Comparison of ENCODE assay signal across 9 mouse cellular contexts in genomic region chr2:43989850-43990249, GRCm38 (mm10).
DNase-seq lines count a peak whose midpoint lies in the region; ATAC-seq lines count a peak whose summit lies in the region.
"Had no signal": no experiment of that assay in that cellular context is flagged by ENCODE, and none has a peak within 500 bp of the region (broad histone marks: within the 10 kb centered on the region; RNA-seq: fewer than 3 reads in every experiment).

No protein-coding gene starts in this region.

- ATAC-seq in forebrain, embryonic 16.5 days, result peak; percentile 92
- no peak for ATAC-seq in kidney, embryonic 16.5 days (ENCODE audit: low FRiP score, low TSS enrichment)
- no peak for ATAC-seq in inflammation-experienced regulatory T-cells, adult 6 months
- ATAC-seq: intestine, embryonic 15.5 days had no signal

- H3K27me3 ChIP-seq in forebrain, embryonic 16.5 days (replicated peaks; ENCODE audit: control insufficient read depth, insufficient read depth, low read length), result no peaks in the 10 kb centered on the region
- no peaks in the 10 kb centered on the region for H3K27me3 ChIP-seq in kidney, embryonic 16.5 days (ENCODE audit: insufficient read depth, low read length)
- H3K27me3 ChIP-seq: intestine, embryonic 15.5 days had no signal

- no peaks in the 10 kb centered on the region for H3K9me3 ChIP-seq in forebrain, embryonic 16.5 days (ENCODE audit: control insufficient read depth, low read length)
- no peaks in the 10 kb centered on the region for H3K9me3 ChIP-seq in kidney, embryonic 16.5 days (ENCODE audit: low read length)
- H3K9me3 ChIP-seq: intestine, embryonic 15.5 days had no signal

- peak overlapping the region; percentile 91 for H3K27ac ChIP-seq in forebrain, embryonic 16.5 days (ENCODE audit: low read length)
- H3K27ac ChIP-seq in kidney, embryonic 16.5 days (ENCODE audit: low read length), result no peak overlapping the region
- H3K27ac ChIP-seq: intestine, embryonic 15.5 days had no signal

- H3K4me3 ChIP-seq in forebrain, embryonic 16.5 days (replicated peaks; ENCODE audit: low read length), result no peak overlapping the region
- no peak overlapping the region for H3K4me3 ChIP-seq in kidney, embryonic 16.5 days (ENCODE audit: low read length)
- H3K4me3 ChIP-seq: intestine, embryonic 15.5 days had no signal

- peaks cover 9% of the 10 kb centered on the region for H3K4me1 ChIP-seq in forebrain, embryonic 16.5 days (replicated peaks; ENCODE audit: control insufficient read depth, insufficient read depth, low read length)
- no peaks in the 10 kb centered on the region for H3K4me1 ChIP-seq in kidney, embryonic 16.5 days (ENCODE audit: insufficient read depth, low read length)
- H3K4me1 ChIP-seq: intestine, embryonic 15.5 days had no signal

- H3K4me2 ChIP-seq in forebrain, embryonic 16.5 days (ENCODE audit: low read length), result peak overlapping the region; percentile 16; the same call in 1 of the 2 replicates
- no peak overlapping the region for H3K4me2 ChIP-seq in kidney, embryonic 16.5 days (replicated peaks; ENCODE audit: low read depth, low read length)
- H3K4me2 ChIP-seq: intestine, embryonic 15.5 days had no signal

- H3K36me3 ChIP-seq in forebrain, embryonic 16.5 days (ENCODE audit: control insufficient read depth, insufficient read depth), result no peaks in the 10 kb centered on the region
- H3K36me3 ChIP-seq in kidney, embryonic 16.5 days (ENCODE audit: insufficient read depth, low read length), result no peaks in the 10 kb centered on the region
- H3K36me3 ChIP-seq: intestine, embryonic 15.5 days had no signal

- peak; percentile 99 for DNase-seq in cerebellum, adult 9-10 months
- peak; percentile 50 to 62 for DNase-seq in layer of hippocampus, postnatal 10 days (ENCODE audit: low spot score in 2 of 2)
- peak; percentile 74 for DNase-seq in retina, postnatal 1 day
- no peak for DNase-seq in kidney, postnatal 14 days
- DNase-seq in heart, adult 18-20 months, result no peak

- H3K9ac ChIP-seq in forebrain, embryonic 16.5 days (replicated peaks; ENCODE audit: low read depth, low read length), result no peak overlapping the region
- H3K9ac ChIP-seq in kidney, embryonic 16.5 days (replicated peaks; ENCODE audit: low read length), result no peak overlapping the region
- H3K9ac ChIP-seq: intestine, embryonic 15.5 days had no signal

- 40% methylated on average over 5 of the region's 5 CpGs for WGBS in forebrain, embryonic 16.5 days
- WGBS in kidney, embryonic 16.5 days, result 76% methylated on average over 5 of the region's 5 CpGs

Comparison
In these comparisons a context has a peak if more than half of its experiments do, and no peak if none do; other contexts are left out.
1. DNase-seq: peak in cerebellum, adult 9-10 months (single experiment), layer of hippocampus, postnatal 10 days (2 of 2) and retina, postnatal 1 day (single experiment); none in kidney, postnatal 14 days (single experiment) and heart, adult 18-20 months (0 of 2).